Mouse (Mus musculus) natural killer cell, adult 2 months (primary cell): ENCODE results near the gene Iqch.

ENCODE experiments used
- DNase-seq, 2 experiments: peaks; one replicate each; pipeline ENCODE4 v3.0.0; 2022; ENCODE audit warnings: low spot score in 2 of 2

Iqch gene

GRCm38 (mm10) chr9:63495786-63496185, 106.5 kb downstream of the Iqch start:
- no peak for DNase-seq

GRCm38 (mm10) chr9:63493746-63494145, 108.5 kb downstream of the Iqch start:
- no peak for DNase-seq

- DNase-seq = no peak
Observed at GRCm38 (mm10) chr9:63492291-63492690, 110.0 kb downstream of the Iqch start.

- DNase-seq = no peak
Observed at GRCm38 (mm10) chr9:63490521-63491307, 111.6 kb downstream of the Iqch start.

- DNase-seq = no peak
Observed at GRCm38 (mm10) chr9:63489156-63489555, 113.1 kb downstream of the Iqch start.

- DNase-seq = no peak
Observed at GRCm38 (mm10) chr9:63465561-63465960, 136.7 kb downstream of the Iqch start.

- DNase-seq = peak; percentile 52 to 64
Observed at GRCm38 (mm10) chr9:63462296-63462695, 140.0 kb downstream of the Iqch start.

GRCm38 (mm10) chr9:63456401-63456800, 145.9 kb downstream of the Iqch start:
- no peak for DNase-seq

GRCm38 (mm10) chr9:63454341-63454740, 148.0 kb downstream of the Iqch start:
- DNase-seq = no peak

- no peak for DNase-seq
Observed at GRCm38 (mm10) chr9:63450531-63451030, 151.7 kb downstream of the Iqch start.

GRCm38 (mm10) chr9:63443695-63444094, 158.6 kb downstream of the Iqch start:
- DNase-seq = no peak

- DNase-seq = no peak
Observed at GRCm38 (mm10) chr9:63430652-63431051, 171.6 kb downstream of the Iqch start.

GRCm38 (mm10) chr9:63421096-63421736, 181.1 kb downstream of the Iqch start:
- DNase-seq = no peak

- DNase-seq = no peak
Observed at GRCm38 (mm10) chr9:63420396-63420795, 181.9 kb downstream of the Iqch start.

- no peak for DNase-seq
Observed at GRCm38 (mm10) chr9:63400176-63400575, 202.1 kb downstream of the Iqch start.

GRCm38 (mm10) chr9:63399463-63399815, 202.9 kb downstream of the Iqch start:
- no peak for DNase-seq

- peak; percentile 96 for DNase-seq
Observed at GRCm38 (mm10) chr9:63398611-63399462, 203.5 kb downstream of the Iqch start, which contains the start of gene 2300009A05Rik. Gene 2300009A05Rik (minus strand): TSS chr9:63399246.

- DNase-seq = no peak
Observed at GRCm38 (mm10) chr9:63395612-63396011, 206.7 kb downstream of the Iqch start.

GRCm38 (mm10) chr9:63391307-63391706, 211.0 kb downstream of the Iqch start:
- DNase-seq = no peak

- no peak for DNase-seq
Observed at GRCm38 (mm10) chr9:63382761-63383160, 219.5 kb downstream of the Iqch start.

GRCm38 (mm10) chr9:63380326-63380725, 222.0 kb downstream of the Iqch start:
- no peak for DNase-seq

GRCm38 (mm10) chr9:63378174-63378573, 224.1 kb downstream of the Iqch start:
- no peak for DNase-seq
